Mouse (Mus musculus): ENCODE measurements at regions not wholly inside any gene's neighbourhood (a gene's known extent, or its start where the extent isn't known, plus 50 kb on each side); places are given as distances from the start of the nearest gene placed in this dataset.

DNA sequence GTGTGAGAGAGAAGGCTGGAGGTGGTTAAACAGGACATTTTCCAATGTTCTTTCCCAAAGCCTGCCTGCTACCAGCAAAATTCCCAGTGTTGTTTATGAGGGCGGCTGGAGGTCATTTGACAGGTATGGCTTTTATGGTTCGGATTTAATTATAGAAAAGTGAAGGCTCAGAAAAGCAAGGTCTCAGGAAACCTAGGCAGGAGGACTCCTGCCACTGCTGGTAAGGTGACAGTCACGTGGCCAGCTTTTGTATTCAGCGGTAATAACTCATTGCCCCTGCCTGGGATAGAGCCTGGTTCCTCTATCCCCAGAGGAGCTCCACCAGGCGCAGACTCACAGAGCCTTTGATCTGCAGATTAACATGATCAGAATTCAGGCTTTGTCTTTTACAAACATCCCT lies 235.2 kb upstream of the Hnrnpa3 start:
- no peak for DNase-seq

- no peak for DNase-seq
Observed at GRCm38 (mm10) chr2:75424363-75424762, 234.7 kb upstream of the Hnrnpa3 start.

DNA sequence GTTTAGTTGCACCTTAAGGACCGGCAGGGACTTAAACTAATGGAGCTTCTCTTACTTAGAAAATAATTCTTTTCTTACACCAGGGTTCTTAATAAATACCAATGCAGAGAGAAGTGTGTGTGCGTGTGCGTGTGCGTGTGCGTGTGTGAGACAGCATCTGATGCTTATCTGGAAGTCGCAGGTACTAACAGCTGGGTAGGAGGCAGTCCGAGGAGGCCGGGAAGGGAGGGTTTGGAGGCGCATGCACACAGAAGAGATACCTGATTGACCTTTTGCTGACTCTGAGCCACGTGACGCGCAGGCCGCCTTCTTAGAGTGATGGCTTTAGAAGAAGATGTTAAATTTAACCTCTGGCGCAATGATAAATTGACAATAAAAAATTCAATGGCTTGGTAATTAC lies 234.2 kb upstream of the Hnrnpa3 start:
- no peak for DNase-seq

GRCm38 (mm10) chr2:75425384-75425783 lies 233.7 kb upstream of the Hnrnpa3 start:
- no peak for DNase-seq

- DNase-seq: no peak
Observed at GRCm38 (mm10) chr2:75425791-75426190, 233.3 kb upstream of the Hnrnpa3 start.

DNA sequence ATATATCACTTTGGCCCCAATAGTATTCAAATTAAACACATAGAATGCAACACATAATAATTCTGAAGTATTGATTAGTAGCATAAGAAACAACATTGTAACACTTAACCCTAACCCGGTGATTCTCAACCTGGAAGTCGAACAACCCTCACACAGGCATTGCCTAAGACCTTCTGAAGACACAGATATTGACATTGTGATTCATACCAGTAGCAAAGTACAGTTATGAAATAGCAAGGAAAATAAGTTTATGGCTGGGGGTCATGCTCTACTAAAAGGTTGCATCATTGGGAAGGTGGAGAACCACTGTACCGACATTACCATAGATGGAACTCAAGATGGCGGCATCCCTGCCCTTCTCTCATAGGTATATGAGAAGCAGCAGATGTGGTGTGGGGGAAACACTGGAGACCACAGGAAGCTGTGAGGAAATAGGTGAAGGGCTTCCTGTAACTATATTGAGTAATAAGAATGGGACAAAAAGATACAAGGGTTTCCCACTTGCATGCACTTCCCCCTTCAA lies 231.1 kb upstream of the Hnrnpa3 start:
- DNase-seq: no peak

- DNase-seq: no peak
Observed at GRCm38 (mm10) chr2:75430161-75430940, 228.7 kb upstream of the Hnrnpa3 start.

DNA sequence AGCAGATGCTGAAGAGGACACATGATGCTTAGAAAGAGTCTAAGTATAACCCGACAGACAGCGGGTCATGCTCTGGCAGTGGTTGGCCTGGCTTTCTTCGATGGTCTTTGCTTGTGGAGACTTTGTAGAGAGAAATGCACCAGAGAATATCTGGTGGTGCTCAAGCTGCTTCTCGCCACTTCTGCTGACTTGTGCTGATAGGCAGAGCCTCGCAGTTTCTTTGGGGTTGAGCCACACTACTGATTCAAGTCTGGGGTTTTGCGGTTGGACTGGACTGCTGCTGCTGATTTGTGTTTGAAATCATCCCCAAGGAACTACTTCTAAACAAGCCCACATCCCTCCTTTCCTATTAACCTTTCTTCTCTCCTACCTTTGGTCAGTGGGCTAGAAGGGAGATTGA lies 227.1 kb upstream of the Hnrnpa3 start:
- no peak for DNase-seq

- DNase-seq: no peak
Observed at GRCm38 (mm10) chr2:75434521-75434920, 224.5 kb upstream of the Hnrnpa3 start.

DNA sequence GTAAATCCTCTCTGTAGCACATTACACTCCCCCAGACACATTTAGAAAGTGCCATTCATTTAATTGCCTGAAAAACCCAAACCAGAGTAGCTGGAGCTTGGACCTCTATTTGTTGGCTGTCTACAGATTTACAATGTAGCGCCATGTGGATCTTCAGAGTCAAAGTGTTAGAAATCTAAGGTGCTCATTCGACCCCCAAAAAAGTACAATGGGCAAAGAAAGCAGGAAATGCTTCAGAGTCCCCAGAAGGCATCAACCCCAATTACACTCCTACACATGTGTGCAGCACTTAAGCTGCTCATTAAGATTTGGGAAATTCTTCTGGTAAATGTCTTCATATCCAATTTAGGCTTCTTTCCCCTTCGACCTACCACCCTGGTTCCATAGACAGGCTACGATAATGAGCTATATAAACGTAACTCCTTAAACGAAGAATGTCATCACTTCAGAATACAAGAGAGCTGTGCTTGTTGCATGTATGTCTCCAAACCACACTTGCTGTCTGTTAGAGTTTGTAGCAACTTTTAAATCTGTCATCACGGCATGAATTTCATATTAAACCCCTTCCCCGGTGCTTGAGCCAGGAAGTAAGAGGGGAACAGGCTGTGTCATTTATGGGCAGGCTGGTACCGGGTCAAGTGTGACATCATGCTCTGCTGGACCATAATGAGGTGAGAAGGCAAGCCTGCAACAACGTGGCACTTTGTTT lies 219.4 kb upstream of the Hnrnpa3 start:
- no peak for DNase-seq

DNA sequence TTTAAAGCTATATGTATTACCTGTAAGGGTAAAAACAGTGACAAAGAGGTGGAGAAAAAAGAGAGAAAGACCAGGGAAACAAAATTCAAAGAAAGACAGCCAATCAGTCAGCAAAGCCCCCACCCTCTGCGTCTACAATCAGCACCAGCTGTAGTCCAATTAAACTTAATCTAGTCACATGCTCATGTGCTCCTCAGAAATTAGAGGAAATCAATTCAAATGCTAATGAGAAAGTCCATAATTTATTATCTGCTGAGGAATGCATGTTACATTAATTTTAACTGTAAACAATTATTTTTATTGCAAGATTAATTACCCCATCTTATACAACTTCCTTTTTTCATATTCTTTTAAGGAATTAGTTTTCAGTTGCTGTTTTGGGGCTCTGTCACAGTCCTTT lies 216.4 kb upstream of the Hnrnpa3 start:
- DNase-seq: no peak

- no peak for DNase-seq
Observed at GRCm38 (mm10) chr2:75445189-75445588, 213.9 kb upstream of the Hnrnpa3 start.

DNA sequence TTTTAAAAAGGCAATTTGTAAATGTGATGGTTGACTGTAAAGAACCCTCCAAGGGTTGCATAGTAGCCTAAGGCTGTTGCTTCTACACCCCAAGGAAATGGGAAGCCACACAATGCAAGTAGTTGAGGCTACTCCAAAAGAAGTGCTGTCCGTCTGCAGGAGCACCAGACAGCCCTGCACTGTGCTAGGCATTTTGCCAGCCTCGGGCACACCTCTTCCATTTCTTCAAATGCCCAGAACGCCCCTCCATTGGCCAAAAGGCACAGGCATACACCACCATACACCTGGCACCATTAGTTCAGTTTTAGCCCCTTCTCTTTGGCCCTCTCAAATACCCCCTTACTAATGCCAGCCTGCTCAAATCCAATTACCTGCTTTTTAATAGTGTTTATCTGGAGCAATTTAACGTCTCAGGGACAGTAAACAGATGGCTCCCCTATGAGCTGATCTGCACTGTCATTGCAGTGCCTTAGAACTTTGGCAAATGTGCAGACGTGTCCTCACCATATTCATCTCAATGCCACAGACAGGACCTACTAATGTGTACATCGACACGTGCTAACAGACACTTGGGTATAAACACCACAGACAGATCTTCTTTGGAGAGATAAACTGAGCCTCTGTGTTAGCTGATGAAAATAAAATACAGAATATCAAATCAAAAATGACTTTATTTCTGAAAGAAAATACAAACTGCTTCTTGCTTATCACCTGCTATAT lies 211.9 kb upstream of the Hnrnpa3 start:
- DNase-seq: no peak

GRCm38 (mm10) chr2:75448221-75448620 lies 210.8 kb upstream of the Hnrnpa3 start:
- no peak for DNase-seq

DNA sequence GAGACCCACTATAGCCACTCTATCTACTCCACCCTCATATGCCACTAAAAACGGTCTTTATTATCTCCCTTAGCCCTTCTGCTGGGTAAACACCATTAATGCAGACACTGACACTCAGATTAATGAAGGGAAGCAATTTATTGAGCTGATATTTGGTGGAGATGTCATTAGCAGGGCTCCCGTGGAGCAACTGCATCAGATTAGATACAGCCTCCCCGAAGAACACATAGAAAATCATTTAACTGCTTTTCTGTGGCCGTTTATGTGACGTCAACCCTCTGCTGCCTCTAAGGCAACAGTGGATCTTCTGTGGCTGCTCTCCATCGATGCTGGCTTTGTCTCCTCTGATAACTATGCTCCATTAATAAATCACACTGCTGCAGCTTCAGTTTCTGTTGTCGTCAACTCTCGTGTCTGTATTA lies 207.2 kb upstream of the Hnrnpa3 start:
- no peak for DNase-seq

GRCm38 (mm10) chr2:75452274-75453148 lies 206.6 kb upstream of the Hnrnpa3 start:
- no peak for DNase-seq

- DNase-seq: no peak
Observed at GRCm38 (mm10) chr2:75455481-75455880, 203.6 kb upstream of the Hnrnpa3 start.

GRCm38 (mm10) chr2:75456272-75456671 lies 202.8 kb upstream of the Hnrnpa3 start:
- no peak for DNase-seq

GRCm38 (mm10) chr2:75457423-75457822 lies 201.6 kb upstream of the Hnrnpa3 start:
- no peak for DNase-seq

GRCm38 (mm10) chr2:75458898-75459297 lies 200.2 kb upstream of the Hnrnpa3 start:
- no peak for DNase-seq

GRCm38 (mm10) chr2:75460419-75460818 lies 198.6 kb upstream of the Hnrnpa3 start:
- no peak for DNase-seq

DNA sequence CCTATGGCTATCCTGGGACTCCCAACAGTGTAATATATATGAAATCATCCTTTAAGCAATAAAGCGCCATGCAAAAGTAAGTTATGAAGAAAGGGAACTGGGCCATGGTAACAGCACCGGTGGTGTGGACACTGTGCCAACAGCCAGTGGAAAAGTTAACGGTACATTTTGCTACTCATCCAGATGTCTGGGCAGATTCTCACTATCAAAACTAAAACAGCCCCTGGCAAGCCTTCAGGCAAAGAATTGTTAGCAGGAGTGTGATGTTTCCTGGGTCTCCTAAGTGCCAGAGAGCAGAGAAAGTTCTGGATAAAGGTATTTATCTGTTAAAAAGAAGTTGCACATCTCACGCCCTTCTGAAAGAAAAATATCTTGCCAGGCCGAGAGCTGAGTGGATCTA lies 198.0 kb upstream of the Hnrnpa3 start:
- DNase-seq: no peak

Measured in cerebellum, adult 9-10 months (tissue).